Mouse (Mus musculus) ES-E14 (cell line): Measurements from ENCODE around the gene Ntm. TPM values are rescaled to one million over a fixed set of nuclear protein-coding genes. Genes with fewer than 3 reads are reported as not detected.

ENCODE experiments used
- DNase-seq: peaks from one replicate; pipeline ENCODE4 v3.0.0-alpha.2; 2013; ENCODE audit warnings: low read depth, low spot score
- H3K27ac ChIP-seq: 2 replicates; pipeline ENCODE4 v1.5.1; 2012; ENCODE audit warnings: low read depth, mild to moderate bottlenecking, low read length, moderate library complexity, mixed read lengths; ENCODE audit not compliant: poor library complexity, insufficient read depth, severe bottlenecking
- H3K36me3 ChIP-seq: 2 replicates; pipeline ENCODE4 v1.6.1; 2012; ENCODE audit warnings: mild to moderate bottlenecking, low read length, moderate library complexity, mixed read lengths; ENCODE audit not compliant: control insufficient read depth, poor library complexity, insufficient read depth, severe bottlenecking
- H3K4me1 ChIP-seq, 2 experiments: fragments of 150-350 bp in 1 of 2; sonication (generic) in 1 of 2; 2 replicates each; pipeline ENCODE4 v1.6.1; 2012; ENCODE audit warnings: low read length in 2 of 2, mild to moderate bottlenecking in 1 of 2, mixed read lengths in 1 of 2; ENCODE audit not compliant: control insufficient read depth in 2 of 2, insufficient read depth in 2 of 2, poor library complexity in 1 of 2
- H3K4me3 ChIP-seq, 2 experiments: fragments of 150-350 bp in 1 of 2; sonication (generic) in 1 of 2; 2 replicates each; pipeline ENCODE4 v1.5.1; 2012; ENCODE audit warnings: low read length in 2 of 2, low read depth in 1 of 2, mild to moderate bottlenecking in 1 of 2, mixed read lengths in 1 of 2; ENCODE audit not compliant: insufficient read depth in 1 of 2, poor library complexity in 1 of 2, severe bottlenecking in 1 of 2
- H3K9ac ChIP-seq: 2 replicates; pipeline ENCODE4 v1.6.1; 2012; ENCODE audit warnings: low read depth, mild to moderate bottlenecking, low read length, mixed read lengths; ENCODE audit not compliant: poor library complexity, insufficient read depth, severe bottlenecking
- H3K9me3 ChIP-seq: fragments of 150-350 bp; sonication (generic); 2 replicates; pipeline ENCODE4 v1.6.1; 2012; ENCODE audit warnings: low read depth, mild to moderate bottlenecking, low read length; ENCODE audit not compliant: control insufficient read depth, insufficient read depth
- CHD2 ChIP-seq: IDR thresholded peaks from 2 replicates; pipeline ENCODE4 v1.6.1; 2014; ENCODE audit warnings: mild to moderate bottlenecking, low read depth, low read length, inconsistent platforms
- HCFC1 ChIP-seq: IDR thresholded peaks from 2 replicates; pipeline ENCODE4 v1.6.1; 2012; ENCODE audit warnings: low read length, inconsistent platforms, borderline replicate concordance; ENCODE audit not compliant: insufficient read depth
- MAFK ChIP-seq: IDR thresholded peaks from 2 replicates; pipeline ENCODE4 v1.6.1; 2014; ENCODE audit warnings: mild to moderate bottlenecking, low read depth, low read length, inconsistent platforms; ENCODE audit not compliant: insufficient read depth
- ZC3H11A ChIP-seq: IDR thresholded peaks from 2 replicates; pipeline ENCODE4 v1.6.1; 2012; ENCODE audit warnings: low read depth, mild to moderate bottlenecking, inconsistent platforms, low read length, borderline replicate concordance
- ZNF384 ChIP-seq: IDR thresholded peaks from 2 replicates; pipeline ENCODE4 v1.6.1; 2012; ENCODE audit warnings: low read depth, low read length, inconsistent platforms
- in situ Hi-C, 2 experiments: fragments of 600-800 bp; cut with MboI; formaldehyde crosslinking; loops; one replicate each; pipeline ENCODE4 v1.15.1; 2025; ENCODE audit warnings: low sequenced_read_pairs in 2 of 2, inconsistent platforms in 1 of 2; ENCODE audit not compliant: unreplicated experiment in 2 of 2
- total RNA-seq: library from RNA; depleted of rRNA; stranded (reverse); fragments of 300-350 nt; gene quantifications from 2 replicates; pipeline ENCODE4 v1.2.3, GENCODE M21; 2012

The Ntm gene
- total RNA-seq, 1 experiment, result 0.67 TPM

- H3K4me1 ChIP-seq, result no peaks in the 10 kb centered on the region
- in situ Hi-C loops, result loop anchor here in 1 of 2 experiments (25.0 kb wide), 1 partner anchor 1196 kb away; no protein-coding TSS in a partner anchor
- H3K4me3 ChIP-seq, result no peak overlapping the region
- DNase-seq, result peak; percentile 44
- no peak overlapping the region for H3K9ac ChIP-seq
- H3K27ac ChIP-seq, result no peak overlapping the region
- peak; percentile 46; the same call in 1 of the 2 replicates for TF ChIP-seq ZC3H11A
- no peak for TF ChIP-seq HCFC1
- H3K36me3 ChIP-seq, result no peaks in the 10 kb centered on the region
- no peaks in the 10 kb centered on the region for H3K9me3 ChIP-seq
Measured at GRCm38 (mm10) chr9:29457976-29458572, 504.9 kb downstream of the Ntm start.

DNA sequence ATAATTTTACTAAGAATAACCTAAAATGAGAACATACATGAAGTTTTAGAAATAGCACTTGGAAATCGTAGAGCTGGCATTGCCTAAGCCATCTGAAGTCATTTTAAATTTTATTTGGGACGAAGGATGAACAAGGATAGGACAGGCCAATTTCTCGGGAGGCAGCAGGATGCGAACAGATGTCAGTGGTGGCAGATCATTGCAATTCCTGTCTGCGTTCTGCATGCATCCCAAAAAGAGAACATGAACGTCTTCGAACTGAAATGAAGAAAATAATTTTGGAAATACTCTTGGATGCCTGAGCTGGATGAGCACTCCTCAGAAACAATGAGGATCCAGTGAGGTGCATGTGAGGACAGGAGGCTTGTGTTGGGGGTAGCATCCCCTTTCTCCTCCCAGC is 506.9 kb downstream of the Ntm start:
- in situ Hi-C loops, result loop anchor here in 1 of 2 experiments (25.0 kb wide), 1 partner anchor 1194 kb away; no protein-coding TSS in a partner anchor
- Histone ChIP-seq H3K36me3 (no peaks in the 10 kb centered on the region), H3K9ac (no peak overlapping the region), H3K4me3 (no peak overlapping the region), H3K27ac (no peak overlapping the region), H3K4me1 (no peaks in the 10 kb centered on the region), H3K9me3 (no peaks in the 10 kb centered on the region)
- TF ChIP-seq MAFK, result no peak
- no peak for TF ChIP-seq CHD2
- DNase-seq, result no peak

- no peak for TF ChIP-seq HCFC1
- TF ChIP-seq CHD2, result no peak
- no peak for TF ChIP-seq ZNF384
- TF ChIP-seq MAFK, result no peak
- TF ChIP-seq ZC3H11A, result no peak
- no peaks in the 10 kb centered on the region for H3K4me1 ChIP-seq
- no peaks in the 10 kb centered on the region for H3K9me3 ChIP-seq
- H3K9ac ChIP-seq, result no peak overlapping the region
- in situ Hi-C loops, result loop anchor here in 1 of 2 experiments (25.0 kb wide), 1 partner anchor 1189 kb away; no protein-coding TSS in a partner anchor
- H3K4me3 ChIP-seq, result no peak overlapping the region
- H3K36me3 ChIP-seq, result no peaks in the 10 kb centered on the region
- no peak for DNase-seq
- no peak overlapping the region for H3K27ac ChIP-seq
Measured at GRCm38 (mm10) chr9:29451232-29451631, 511.7 kb downstream of the Ntm start.

DNA sequence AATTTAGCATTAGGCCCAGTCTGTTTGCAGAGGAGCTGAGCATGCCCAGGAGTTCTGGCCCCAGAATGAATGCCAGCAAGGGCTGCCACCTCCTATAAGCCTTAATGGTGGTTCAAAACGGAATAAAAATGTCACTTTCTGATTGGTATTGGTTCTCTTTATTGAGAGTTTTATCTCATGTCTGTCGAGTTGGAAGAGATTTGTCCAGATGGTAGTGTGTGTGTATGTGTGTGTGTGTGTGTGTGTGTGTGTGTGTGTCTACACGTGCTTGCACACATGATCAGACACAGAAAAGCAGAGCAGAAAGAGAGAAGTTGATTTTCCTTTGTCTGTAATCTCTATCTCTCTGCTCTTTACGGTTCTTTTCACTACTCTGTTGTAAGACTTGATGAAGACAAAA is 518.9 kb downstream of the Ntm start:
- DNase-seq, result no peak
- H3K9me3 ChIP-seq, result no peaks in the 10 kb centered on the region

DNA sequence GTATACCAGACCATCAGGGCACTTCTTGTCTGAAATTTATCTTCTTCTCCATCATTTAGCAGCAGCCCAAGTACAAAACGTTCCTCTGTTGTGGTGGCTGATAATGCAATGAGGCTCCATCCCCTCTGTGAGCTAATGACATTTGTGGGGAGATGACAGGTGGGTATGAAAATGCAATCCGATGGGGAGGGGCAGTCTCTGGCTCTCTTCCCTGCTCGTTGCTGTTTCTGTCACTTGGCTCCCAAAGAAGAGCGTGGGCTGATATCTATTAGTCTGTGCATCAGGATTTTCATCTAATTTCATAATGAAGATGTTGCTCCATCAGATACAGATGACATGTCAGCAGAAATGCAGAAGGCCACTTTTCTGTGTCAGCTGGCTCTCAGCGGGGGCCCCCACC is 523.5 kb downstream of the Ntm start:
- Histone ChIP-seq H3K4me3 (no peak overlapping the region), H3K27ac (no peak overlapping the region), H3K36me3 (no peaks in the 10 kb centered on the region), H3K9ac (no peak overlapping the region), H3K9me3 (no peaks in the 10 kb centered on the region), H3K4me1 (no peaks in the 10 kb centered on the region)
- no peak for DNase-seq
- in situ Hi-C loops, result no loop called here
- TF ChIP-seq HCFC1, result no peak
- TF ChIP-seq CHD2, result no peak
- TF ChIP-seq ZC3H11A, result no peak
- no peak for TF ChIP-seq ZNF384
- no peak for TF ChIP-seq MAFK

More for the DNA sequence above, 518.9 kb downstream of the Ntm start:
- H3K9ac ChIP-seq, result no peak overlapping the region
- H3K4me3 ChIP-seq, result no peak overlapping the region
- no peaks in the 10 kb centered on the region for H3K4me1 ChIP-seq
- no peak overlapping the region for H3K27ac ChIP-seq
- in situ Hi-C loops, result no loop called here
- no peaks in the 10 kb centered on the region for H3K36me3 ChIP-seq
- no peak for TF ChIP-seq MAFK
- no peak for TF ChIP-seq HCFC1
- TF ChIP-seq CHD2, result no peak
- no peak for TF ChIP-seq ZNF384
- TF ChIP-seq ZC3H11A, result no peak
